Mouse (Mus musculus): Measurements from ENCODE around the gene Tmem274. TPM values are rescaled to one million over a fixed set of nuclear protein-coding genes. Genes with fewer than 3 reads are reported as not detected.

Gene Tmem274
- polyA plus RNA-seq, 1 experiment from 2014 or later: 0.52 TPM

- WGBS: 81% methylated on average over 3 of the region's 3 CpGs
- no peak overlapping the region for H3K4me3 ChIP-seq
- ATAC-seq (ENCODE audit: low FRiP score, low read depth): no peak
- H3K27ac ChIP-seq (replicated peaks): no peak overlapping the region
- H3K9ac ChIP-seq: no peak overlapping the region
- peaks cover 9% of the 10 kb centered on the region; the same call in 1 of the 2 replicates for H3K4me1 ChIP-seq (replicated peaks)
- H3K4me2 ChIP-seq: no peak overlapping the region
- no peaks in the 10 kb centered on the region for H3K27me3 ChIP-seq
- H3K9me3 ChIP-seq: no peaks in the 10 kb centered on the region
- no peaks in the 10 kb centered on the region for H3K36me3 ChIP-seq
Observed at GRCm38 (mm10) chr4:149506904-149507303, 29.7 kb downstream of the Tmem274 start.

DNA sequence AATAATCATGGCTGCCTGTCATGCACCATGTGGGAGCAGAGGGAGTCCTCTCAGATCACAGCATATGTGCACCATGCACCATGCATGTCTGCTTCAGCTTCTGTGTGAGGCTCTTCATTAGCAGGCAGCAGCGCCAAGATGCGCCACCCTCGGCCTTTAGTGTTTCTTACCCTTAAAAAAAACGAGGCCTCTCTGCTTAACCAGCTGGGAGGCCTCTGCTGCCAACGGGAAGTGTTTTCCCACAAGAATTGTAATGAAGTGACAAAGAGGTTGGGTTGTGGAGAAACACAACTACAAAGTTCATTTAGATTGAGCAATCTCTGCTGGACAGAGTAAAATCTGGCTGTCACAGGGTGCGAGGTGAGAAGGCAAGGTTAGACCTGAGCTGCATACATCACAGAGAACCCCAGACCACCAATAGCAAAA lies 34.1 kb downstream of the Tmem274 start:
- no peak overlapping the region for H3K4me2 ChIP-seq
- no peak overlapping the region for H3K4me3 ChIP-seq
- WGBS: 33% methylated on average over 6 of the region's 6 CpGs
- no peaks in the 10 kb centered on the region for H3K9me3 ChIP-seq
- no peak overlapping the region; the same call in none of the 2 replicates for H3K27ac ChIP-seq (replicated peaks)
- H3K9ac ChIP-seq: no peak overlapping the region
- no peaks in the 10 kb centered on the region for H3K27me3 ChIP-seq
- peak; percentile 54; the same call in 1 of the 2 replicates for ATAC-seq (ENCODE audit: low FRiP score, low read depth)
- peaks cover 9% of the 10 kb centered on the region; the same call in 1 of the 2 replicates for H3K4me1 ChIP-seq (replicated peaks)
- no peaks in the 10 kb centered on the region for H3K36me3 ChIP-seq

DNA sequence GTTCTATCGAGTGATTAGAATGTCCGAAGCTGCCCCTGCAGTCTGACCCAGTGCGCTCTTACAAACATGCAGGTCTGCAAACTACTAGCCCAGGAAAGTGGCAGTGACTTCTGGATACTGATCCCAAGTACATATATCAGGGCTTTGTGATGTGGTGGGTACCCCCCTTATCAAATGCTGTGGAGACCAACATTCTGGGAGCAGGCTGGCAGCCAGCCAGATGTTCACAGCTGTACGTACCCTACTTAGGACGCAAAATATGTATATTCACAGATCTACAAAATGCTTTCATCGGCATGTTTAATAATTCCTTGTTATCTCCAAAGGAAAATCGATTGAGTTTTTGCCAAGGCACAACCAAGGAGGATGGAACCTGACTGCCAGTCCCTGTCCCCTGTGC lies 34.9 kb downstream of the Tmem274 start:
- Histone ChIP-seq H3K27ac (replicated peaks) (no peak overlapping the region; the same call in 1 of the 2 replicates), H3K4me2 (no peak overlapping the region), H3K4me3 (no peak overlapping the region), H3K27me3 (no peaks in the 10 kb centered on the region), H3K36me3 (no peaks in the 10 kb centered on the region), H3K9me3 (no peaks in the 10 kb centered on the region), H3K4me1 (replicated peaks) (peaks cover 9% of the 10 kb centered on the region; the same call in 1 of the 2 replicates), H3K9ac (no peak overlapping the region)
- no peak for ATAC-seq (ENCODE audit: low FRiP score, low read depth)
- WGBS: 77% methylated on average over 7 of the region's 7 CpGs

GRCm38 (mm10) chr4:149515706-149516105 lies 38.5 kb downstream of the Tmem274 start:
- H3K4me2 ChIP-seq: no peak overlapping the region
- H3K27ac ChIP-seq (replicated peaks): no peak overlapping the region
- H3K27me3 ChIP-seq: no peaks in the 10 kb centered on the region
- H3K36me3 ChIP-seq: no peaks in the 10 kb centered on the region
- peaks cover 30% of the 10 kb centered on the region for H3K4me1 ChIP-seq (replicated peaks)
- H3K9ac ChIP-seq: no peak overlapping the region
- no peak for ATAC-seq (ENCODE audit: low FRiP score, low read depth)
- H3K9me3 ChIP-seq: no peaks in the 10 kb centered on the region
- 88% methylated on average over 5 of the region's 5 CpGs for WGBS
- H3K4me3 ChIP-seq: no peak overlapping the region

DNA sequence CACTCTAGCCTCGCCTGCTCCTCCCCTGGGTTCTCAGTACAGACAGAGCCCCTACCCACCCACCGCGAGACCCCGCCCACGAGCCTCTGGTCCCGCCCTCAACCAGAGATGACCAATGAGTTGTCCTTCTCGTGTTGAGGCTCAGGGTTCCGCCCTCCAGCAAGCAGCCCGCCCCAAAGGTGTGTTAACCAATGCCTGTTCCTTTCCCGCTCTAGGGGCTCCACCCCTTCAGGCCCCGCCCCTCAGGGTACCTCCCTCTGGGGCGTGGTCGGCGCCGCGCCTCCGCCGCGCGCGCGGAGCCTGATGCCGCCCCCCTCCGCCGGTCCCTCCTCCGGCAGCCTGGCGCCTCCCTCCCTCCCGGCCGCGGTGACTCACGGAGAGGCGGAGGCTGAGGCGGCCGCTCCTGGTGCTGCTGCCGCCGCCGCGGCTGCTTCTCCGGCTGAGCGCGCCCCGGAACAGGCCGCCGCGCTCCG lies 40.7 kb downstream of the Tmem274 start, which contains the start of gene Ctnnbip1:
Gene Ctnnbip1, plus strand, starts transcription at position 369 of the 473 bp plus-strand sequence.
- Histone ChIP-seq H3K27ac (replicated peaks) (peak within 1 kb of the TSS; percentile 67), H3K9ac (peak within 1 kb of the TSS; percentile 91), H3K9me3 (no peaks in the 10 kb centered on the region), H3K4me3 (peak within 1 kb of the TSS; percentile 89), H3K4me2 (peak within 1 kb of the TSS; percentile 90), H3K4me1 (replicated peaks) (peaks cover 31% of the 10 kb centered on the region), H3K27me3 (no peaks in the 10 kb centered on the region), H3K36me3 (no peaks in the 10 kb centered on the region)
- ATAC-seq (ENCODE audit: low FRiP score, low read depth): peak; percentile 99
- 0% methylated on average over 37 of the region's 46 CpGs for WGBS

- peak overlapping the region; percentile 90 for H3K4me2 ChIP-seq
- ATAC-seq (ENCODE audit: low FRiP score, low read depth): no peak
- H3K9ac ChIP-seq: peak overlapping the region; percentile 91
- 4% methylated on average over 31 of the region's 52 CpGs for WGBS
- peaks cover 36% of the 10 kb centered on the region for H3K4me1 ChIP-seq (replicated peaks)
- peak overlapping the region; percentile 67 for H3K27ac ChIP-seq (replicated peaks)
- H3K36me3 ChIP-seq: no peaks in the 10 kb centered on the region
- peak overlapping the region; percentile 89 for H3K4me3 ChIP-seq
- no peaks in the 10 kb centered on the region for H3K27me3 ChIP-seq
- no peaks in the 10 kb centered on the region for H3K9me3 ChIP-seq
Observed at GRCm38 (mm10) chr4:149518351-149519220, 41.4 kb downstream of the Tmem274 start.

DNA sequence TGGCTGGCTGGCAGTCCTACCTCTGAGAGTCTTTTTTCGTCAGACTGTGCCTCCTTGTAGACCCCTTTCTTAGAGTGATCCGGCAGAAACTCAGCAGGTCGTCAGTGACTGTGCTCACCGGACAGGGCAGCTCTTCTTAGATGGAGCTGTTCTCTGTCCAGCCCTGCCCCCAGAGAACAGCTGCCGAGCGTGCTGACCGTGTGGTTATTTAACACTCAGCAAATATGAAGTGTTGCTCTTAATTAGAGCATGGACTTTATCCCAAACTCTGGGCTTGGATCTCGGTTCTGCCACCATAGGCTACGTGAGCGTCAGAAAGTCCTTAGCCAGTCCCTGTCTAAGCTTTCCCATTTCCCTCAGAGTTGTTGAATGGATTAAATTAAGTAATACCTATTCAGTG lies 44.1 kb downstream of the Tmem274 start:
- Histone ChIP-seq H3K4me1 (replicated peaks) (peaks cover 42% of the 10 kb centered on the region), H3K36me3 (no peaks in the 10 kb centered on the region), H3K9me3 (no peaks in the 10 kb centered on the region), H3K4me2 (no peak overlapping the region), H3K9ac (no peak overlapping the region), H3K4me3 (no peak overlapping the region), H3K27ac (replicated peaks) (no peak overlapping the region), H3K27me3 (no peaks in the 10 kb centered on the region)
- WGBS: 68% methylated on average over 10 of the region's 10 CpGs
- no peak for ATAC-seq (ENCODE audit: low FRiP score, low read depth)

DNA sequence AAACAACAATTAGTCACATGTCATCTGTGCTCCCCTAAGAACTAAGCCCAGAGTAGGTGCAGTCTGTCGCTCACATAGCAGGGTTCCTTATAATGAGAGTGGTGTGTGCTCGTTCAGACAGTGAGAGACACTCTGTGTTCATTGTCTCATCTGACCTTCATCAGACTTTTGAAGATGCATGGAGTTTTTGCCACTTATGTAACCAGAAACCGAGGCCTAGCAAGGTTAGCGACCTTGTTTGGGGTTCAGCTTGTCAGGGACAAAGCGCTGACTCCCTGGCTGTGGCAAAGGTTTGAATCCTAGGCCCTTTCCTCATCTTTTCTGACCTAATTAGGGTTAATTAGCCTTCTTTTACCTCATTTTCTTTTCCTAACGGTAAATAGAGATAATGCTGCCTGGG lies 46.8 kb downstream of the Tmem274 start:
- ATAC-seq (ENCODE audit: low FRiP score, low read depth): no peak
- Histone ChIP-seq H3K4me3 (no peak overlapping the region), H3K27me3 (no peaks in the 10 kb centered on the region), H3K4me1 (replicated peaks) (peaks cover 46% of the 10 kb centered on the region), H3K27ac (replicated peaks) (no peak overlapping the region), H3K9ac (no peak overlapping the region), H3K9me3 (no peaks in the 10 kb centered on the region), H3K4me2 (no peak overlapping the region), H3K36me3 (no peaks in the 10 kb centered on the region)
- WGBS: 65% methylated on average over 6 of the region's 6 CpGs

DNA sequence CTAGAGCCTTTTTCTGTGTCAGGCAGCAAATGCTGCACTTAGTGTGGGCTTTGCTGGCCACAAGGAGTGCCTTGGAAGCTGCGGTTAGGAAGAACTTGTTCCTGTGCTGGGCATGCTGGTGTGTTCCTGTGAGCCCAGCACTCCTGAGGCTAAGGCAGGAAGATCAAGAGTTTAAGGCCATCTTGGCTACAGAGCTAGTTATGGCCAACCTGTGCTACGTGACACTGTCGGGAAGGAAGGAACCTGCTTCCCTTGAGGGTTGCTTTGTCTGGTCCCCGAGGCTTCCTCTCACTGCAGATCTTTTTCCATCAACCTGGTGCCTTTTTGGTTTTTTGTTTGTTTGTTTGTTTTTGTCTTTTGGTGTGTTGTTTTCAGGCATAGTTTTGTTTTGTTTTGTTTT lies 48.0 kb downstream of the Tmem274 start:
- Histone ChIP-seq H3K27ac (replicated peaks) (no peak overlapping the region), H3K36me3 (no peaks in the 10 kb centered on the region), H3K9me3 (no peaks in the 10 kb centered on the region), H3K4me1 (replicated peaks) (peaks cover 36% of the 10 kb centered on the region), H3K27me3 (no peaks in the 10 kb centered on the region), H3K4me3 (no peak overlapping the region), H3K9ac (no peak overlapping the region), H3K4me2 (no peak overlapping the region)
- ATAC-seq (ENCODE audit: low FRiP score, low read depth): no peak
- 90% methylated on average over 4 of the region's 4 CpGs for WGBS

GRCm38 (mm10) chr4:149525811-149526210 lies 48.6 kb downstream of the Tmem274 start:
- no peaks in the 10 kb centered on the region for H3K27me3 ChIP-seq
- ATAC-seq (ENCODE audit: low FRiP score, low read depth): 0 out of 2 replicates have a peak, but pooled peaks have one; percentile 25
- H3K9me3 ChIP-seq: no peaks in the 10 kb centered on the region
- no peak overlapping the region for H3K27ac ChIP-seq (replicated peaks)
- no peak overlapping the region for H3K9ac ChIP-seq
- H3K4me1 ChIP-seq (replicated peaks): peaks cover 30% of the 10 kb centered on the region
- no peak overlapping the region for H3K4me3 ChIP-seq
- no peaks in the 10 kb centered on the region for H3K36me3 ChIP-seq
- WGBS: 86% methylated on average over 6 of the region's 6 CpGs
- no peak overlapping the region for H3K4me2 ChIP-seq

DNA sequence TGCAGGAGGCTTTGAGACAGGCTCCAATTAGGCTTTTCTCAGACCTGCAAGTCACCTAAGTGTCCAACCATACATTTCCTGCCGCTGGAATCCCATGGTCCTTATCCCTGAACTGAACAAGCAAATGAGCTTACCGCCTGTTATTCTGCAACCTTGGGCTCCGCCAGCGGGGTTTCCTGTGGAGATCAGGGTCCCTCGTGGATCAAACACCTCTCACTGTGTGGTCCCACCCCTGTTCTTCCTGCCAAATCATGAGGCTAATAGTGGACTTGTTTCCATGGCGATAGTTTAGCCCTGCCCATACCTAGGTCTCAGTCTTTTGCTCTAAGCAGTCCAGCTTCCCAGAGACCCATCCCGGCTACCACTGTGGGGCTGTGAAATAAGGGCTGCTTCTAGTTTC lies 49.2 kb downstream of the Tmem274 start:
- no peaks in the 10 kb centered on the region for H3K27me3 ChIP-seq
- no peak overlapping the region for H3K4me3 ChIP-seq
- no peak overlapping the region for H3K27ac ChIP-seq (replicated peaks)
- no peak overlapping the region for H3K4me2 ChIP-seq
- H3K36me3 ChIP-seq: no peaks in the 10 kb centered on the region
- H3K9me3 ChIP-seq: no peaks in the 10 kb centered on the region
- no peak overlapping the region for H3K9ac ChIP-seq
- H3K4me1 ChIP-seq (replicated peaks): peaks cover 26% of the 10 kb centered on the region
- 43% methylated on average over 7 of the region's 7 CpGs for WGBS
- ATAC-seq (ENCODE audit: low FRiP score, low read depth): peak; percentile 59; the same call in 1 of the 2 replicates

- ATAC-seq (ENCODE audit: low FRiP score, low read depth): no peak
- H3K27me3 ChIP-seq: no peaks in the 10 kb centered on the region
- H3K4me2 ChIP-seq: no peak overlapping the region
- no peaks in the 10 kb centered on the region for H3K36me3 ChIP-seq
- H3K9ac ChIP-seq: no peak overlapping the region
- H3K4me1 ChIP-seq (replicated peaks): peaks cover 21% of the 10 kb centered on the region
- no peak overlapping the region for H3K4me3 ChIP-seq
- no peaks in the 10 kb centered on the region for H3K9me3 ChIP-seq
- no peak overlapping the region for H3K27ac ChIP-seq (replicated peaks)
- 82% methylated on average over 15 of the region's 15 CpGs for WGBS
Observed at GRCm38 (mm10) chr4:149527621-149528354, 50.6 kb downstream of the Tmem274 start.
